ENCODE assay signal across 26 mouse cellular contexts in genomic region chr3:16130385-16130784, GRCm38 (mm10).
"Had no signal": no experiment of that assay in that cellular context is flagged by ENCODE, and none has a peak within 500 bp of the region (broad histone marks: within the 10 kb centered on the region; RNA-seq: fewer than 3 reads in every experiment).

No protein-coding gene starts in this region.

- H3K4me3 ChIP-seq: embryonic facial prominence, embryonic 10.5 days; embryonic facial prominence, embryonic 12.5 days; embryonic facial prominence, embryonic 13.5 days; embryonic facial prominence, embryonic 15.5 days; erythroblast, embryonic 14.5 days; forebrain, embryonic 10.5 days; forebrain, embryonic 12.5 days; forebrain, embryonic 13.5 days; forebrain, embryonic 15.5 days; gastrocnemius, adult 2 months; heart, adult 2 months had no signal

- H3K27ac ChIP-seq: embryonic facial prominence, embryonic 10.5 days; embryonic facial prominence, embryonic 12.5 days; embryonic facial prominence, embryonic 13.5 days; embryonic facial prominence, embryonic 15.5 days; forebrain, embryonic 10.5 days; forebrain, embryonic 12.5 days; forebrain, embryonic 13.5 days; forebrain, embryonic 15.5 days; gastrocnemius, adult 2 months; heart, adult 2 months had no signal

- H3K9ac ChIP-seq: embryonic facial prominence, embryonic 12.5 days; embryonic facial prominence, embryonic 13.5 days; embryonic facial prominence, embryonic 15.5 days; forebrain, embryonic 12.5 days; forebrain, embryonic 13.5 days; forebrain, embryonic 15.5 days; forebrain, postnatal 0 days had no signal

- ATAC-seq: forebrain, embryonic 13.5 days; forebrain, embryonic 14.5 days; forebrain, embryonic 15.5 days; forebrain, embryonic 16.5 days; forebrain, postnatal 0 days had no signal

- H3K4me2 ChIP-seq: embryonic facial prominence, embryonic 12.5 days; embryonic facial prominence, embryonic 13.5 days; embryonic facial prominence, embryonic 15.5 days; forebrain, embryonic 12.5 days; forebrain, embryonic 13.5 days; forebrain, embryonic 15.5 days had no signal

- H3K9me3 ChIP-seq: embryonic facial prominence, embryonic 10.5 days; embryonic facial prominence, embryonic 13.5 days; embryonic facial prominence, embryonic 15.5 days; forebrain, embryonic 12.5 days; forebrain, embryonic 13.5 days; forebrain, embryonic 15.5 days had no signal

- H3K27me3 ChIP-seq: embryonic facial prominence, embryonic 12.5 days; embryonic facial prominence, embryonic 13.5 days; embryonic facial prominence, embryonic 15.5 days; forebrain, embryonic 12.5 days; forebrain, embryonic 13.5 days; forebrain, embryonic 15.5 days had no signal

- DNase-seq: cerebellum, adult 9-11 months; cerebellum, postnatal 10 days; cerebellum, postnatal 14 days; cerebellum, postnatal 25 days; cerebellum, postnatal 36 days; embryo, embryonic 11 days; forebrain, postnatal 0 days; gastrocnemius, adult 2 months; gastrocnemius, postnatal 10 days; gastrocnemius, postnatal 14 days; gastrocnemius, postnatal 25 days; gastrocnemius, postnatal 36 days; heart, adult 11 months; heart, adult 18-20 months; heart, adult 2 months had no signal

- H3K4me1 ChIP-seq: embryonic facial prominence, embryonic 10.5 days; embryonic facial prominence, embryonic 12.5 days; embryonic facial prominence, embryonic 13.5 days; embryonic facial prominence, embryonic 15.5 days; forebrain, embryonic 10.5 days; forebrain, embryonic 12.5 days; forebrain, embryonic 13.5 days; forebrain, embryonic 15.5 days had no signal

- H3K36me3 ChIP-seq: embryonic facial prominence, embryonic 10.5 days; embryonic facial prominence, embryonic 12.5 days; embryonic facial prominence, embryonic 13.5 days; embryonic facial prominence, embryonic 15.5 days; forebrain, embryonic 10.5 days; forebrain, embryonic 12.5 days; forebrain, embryonic 15.5 days had no signal
